Mouse (Mus musculus): ENCODE measurements around the gene 1700003H04Rik. TPM values are rescaled to one million over a fixed set of nuclear protein-coding genes. Genes with fewer than 3 reads are reported as not detected.

Gene 1700003H04Rik
- not detected for polyA plus RNA-seq (2014; fragmentation: Illumina TruSeq; extraction: RNeasy Lipid Tissue Mini Kit (QIAGEN cat#74804); ENCODE audit: low replicate concordance)

DNA sequence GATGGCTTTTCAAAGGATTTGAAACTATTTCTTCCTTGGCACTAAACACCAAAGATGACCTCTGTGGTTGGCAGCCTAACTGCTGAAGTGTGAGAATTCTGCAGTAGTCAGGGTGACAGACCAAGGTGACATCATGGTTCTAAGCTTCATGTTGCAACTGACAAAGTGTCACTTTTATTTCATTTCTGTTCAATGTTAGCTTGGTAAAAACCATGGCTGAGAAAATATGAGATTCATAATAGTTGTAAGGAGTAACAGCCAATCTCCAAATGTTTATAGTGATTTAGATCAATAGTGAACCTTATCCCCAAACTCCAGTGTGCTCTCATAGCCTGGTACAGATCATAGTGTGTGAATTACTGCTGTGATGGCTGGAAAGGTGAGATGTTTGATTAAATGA, at the start of gene 1700003H04Rik:
Gene 1700003H04Rik (minus strand): TSS at position 101 of the 400 bp plus-strand sequence.

Other genes starting within 250 kb of the 1700003H04Rik start
- gene 1700006A11Rik, start 155.1 kb downstream of the 1700003H04Rik start, polyA plus RNA-seq (2014; fragmentation: Illumina TruSeq; extraction: RNeasy Lipid Tissue Mini Kit (QIAGEN cat#74804); ENCODE audit: low replicate concordance): not detected